Mouse (Mus musculus) forebrain, postnatal 0 days (tissue): Measurements from ENCODE around the gene Trim7. TPM values are rescaled to one million over a fixed set of nuclear protein-coding genes. Genes with fewer than 3 reads are reported as not detected.

Experiments used
- ATAC-seq: fragments of 200-750 bp; cut with Nextera tagmentation; 2 replicates; pipeline ENCODE4 v1.8.0; 2017; ENCODE audit warnings: mild to moderate bottlenecking, moderate library complexity
- DNase-seq: peaks from one replicate; pipeline ENCODE4 v3.0.0-alpha.2; 2015
- H3K27ac ChIP-seq: fragments of 300-500 bp; sonication (generic); 2 replicates; pipeline ENCODE4 v1.5.1; 2014; ENCODE audit warnings: low read depth, mild to moderate bottlenecking, antibody characterized with exemption, low read length, moderate library complexity, mixed read lengths
- H3K27me3 ChIP-seq: fragments of 300-500 bp; sonication (generic); 2 replicates; pipeline ENCODE4 v1.6.1; 2014; ENCODE audit warnings: mild to moderate bottlenecking, low read length, mixed read lengths; ENCODE audit not compliant: insufficient read depth
- H3K36me3 ChIP-seq: fragments of 300-500 bp; sonication (generic); 2 replicates; pipeline ENCODE4 v1.6.1; 2014; ENCODE audit warnings: mild to moderate bottlenecking, moderate library complexity; ENCODE audit not compliant: insufficient read depth
- H3K4me1 ChIP-seq: fragments of 300-500 bp; sonication (generic); 2 replicates; pipeline ENCODE4 v1.6.1; 2014; ENCODE audit warnings: antibody characterized with exemption; ENCODE audit not compliant: insufficient read depth
- H3K4me2 ChIP-seq: fragments of 300-500 bp; sonication (generic); 2 replicates; pipeline ENCODE4 v1.6.1; 2014; ENCODE audit warnings: low read depth, mild to moderate bottlenecking, moderate library complexity
- H3K4me3 ChIP-seq: fragments of 300-500 bp; sonication (generic); 2 replicates; pipeline ENCODE4 v1.5.1; 2014; ENCODE audit warnings: low read depth, low read length, mixed read lengths
- H3K9ac ChIP-seq: fragments of 300-500 bp; sonication (generic); 2 replicates; pipeline ENCODE4 v1.6.1; 2014; ENCODE audit warnings: mild to moderate bottlenecking
- H3K9me3 ChIP-seq: fragments of 300-500 bp; sonication (generic); 2 replicates; pipeline ENCODE4 v1.6.1; 2016; ENCODE audit warnings: low read length
- CTCF ChIP-seq: sonication (generic); IDR thresholded peaks from 2 replicates; pipeline ENCODE4 v1.5.1; 2016; ENCODE audit warnings: antibody characterized with exemption, control low read depth, low read depth
- WGBS: fragments of 180-500 bp; shearing (Covaris S2); extraction: QIAGEN DNeasy Blood & Tissue Kit; methylation state at CpG from one replicate; pipeline ENCODE4 v1.1.7; 2014; 5-methylcytosine and 5-hydroxymethylcytosine counted together
- polyA plus RNA-seq: library from polyadenylated mRNA; unstranded; fragments of >200 nt; fragmentation: Nextera tagmentation; extraction: Ambion mirVana; gene quantifications from 2 replicates; pipeline ENCODE4 v1.2.1, GENCODE M21; 2015
- total RNA-seq: library from RNA; depleted of rRNA; stranded (reverse); fragments of >200 nt; gene quantifications from 2 replicates; pipeline ENCODE4 v1.2.3, GENCODE M21; 2014

The Trim7 gene
- total and polyA plus RNA-seq, 2 experiments from 2014 or later, result 2.5 to 9.5 TPM

DNA sequence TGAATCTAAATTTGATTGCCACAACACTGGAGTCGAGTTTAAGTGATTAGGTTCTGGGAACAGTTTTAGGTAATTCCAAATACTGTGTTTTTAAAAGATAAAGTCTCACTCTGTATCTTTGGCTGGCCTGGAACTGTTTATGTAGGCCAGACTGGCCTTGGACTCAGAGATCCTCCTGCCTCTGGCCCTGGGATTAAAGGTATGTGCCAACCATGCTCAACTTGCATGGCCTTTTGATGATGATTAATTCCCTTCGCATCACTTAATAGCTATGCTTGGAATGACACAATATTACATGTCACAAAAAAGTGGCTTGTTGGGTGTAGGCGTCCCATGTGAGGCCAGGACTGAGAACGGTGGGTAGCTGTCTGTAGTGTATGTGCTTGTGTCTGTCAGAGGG lies 26.2 kb downstream of the Trim7 start:
- H3K4me2 ChIP-seq, result peak overlapping the region; percentile 83; the same call in 1 of the 2 replicates
- H3K9me3 ChIP-seq, result no peaks in the 10 kb centered on the region
- H3K4me3 ChIP-seq, result peak overlapping the region; percentile 71; the same call in 1 of the 2 replicates
- H3K36me3 ChIP-seq, result no peaks in the 10 kb centered on the region
- WGBS, result 61% methylated on average over 4 of the region's 4 CpGs
- H3K27ac ChIP-seq, result no peak overlapping the region
- DNase-seq (no peak), ATAC-seq (no peak)
- peaks cover 4% of the 10 kb centered on the region; the same call in 1 of the 2 replicates for H3K4me1 ChIP-seq
- no peak for TF ChIP-seq CTCF
- peak overlapping the region; percentile 49; the same call in 1 of the 2 replicates for H3K9ac ChIP-seq
- H3K27me3 ChIP-seq, result no peaks in the 10 kb centered on the region; the same call in 1 of the 2 replicates

DNA sequence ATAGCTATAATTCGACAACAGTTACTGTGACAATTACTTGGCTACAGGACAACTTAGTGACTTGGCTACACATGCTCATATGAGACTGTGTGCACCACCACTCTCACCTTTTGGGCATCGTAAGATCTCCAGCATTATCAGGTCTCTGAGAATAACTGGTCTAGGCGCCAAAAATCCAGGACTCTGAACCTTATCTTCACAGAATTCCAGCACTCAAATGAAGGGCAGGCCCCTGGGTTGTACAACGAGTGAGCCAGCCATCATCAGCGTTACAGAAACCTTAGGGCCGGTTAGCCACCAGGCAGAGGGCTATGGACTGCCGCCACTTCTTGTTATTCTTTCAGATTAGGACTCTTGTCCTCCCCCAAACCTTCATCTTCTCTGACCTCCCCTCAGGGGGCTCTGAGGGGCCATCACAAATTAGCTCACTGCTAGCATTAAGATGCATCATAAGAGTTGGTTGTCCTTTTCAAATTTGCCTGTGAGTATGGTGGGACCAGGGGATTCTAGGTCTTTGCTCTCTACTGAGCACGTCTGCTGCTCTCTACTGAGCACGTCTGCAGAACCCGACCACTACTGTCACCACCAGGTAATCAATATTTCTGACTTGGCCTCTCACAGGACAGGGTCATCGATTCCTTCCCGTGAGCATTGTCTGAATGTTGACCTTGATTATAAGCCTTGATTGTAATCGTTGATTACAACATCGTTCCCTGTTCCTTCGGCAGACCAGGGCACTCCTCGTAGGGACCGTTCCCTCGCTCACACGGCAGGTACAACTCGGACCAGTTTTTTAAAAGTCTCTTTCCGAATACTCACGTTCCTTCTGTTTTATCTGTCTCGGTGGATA lies 26.9 kb downstream of the Trim7 start:
- H3K36me3 ChIP-seq, result no peaks in the 10 kb centered on the region
- DNase-seq (no peak), ATAC-seq (no peak; the same call in 1 of the 2 replicates)
- H3K27ac ChIP-seq, result peak overlapping the region; percentile 64
- H3K9me3 ChIP-seq, result no peaks in the 10 kb centered on the region
- H3K4me2 ChIP-seq, result peak overlapping the region; percentile 83
- no peaks in the 10 kb centered on the region; the same call in 1 of the 2 replicates for H3K27me3 ChIP-seq
- peak overlapping the region; percentile 49 for H3K9ac ChIP-seq
- no peak for TF ChIP-seq CTCF
- peaks cover 4% of the 10 kb centered on the region; the same call in 1 of the 2 replicates for H3K4me1 ChIP-seq
- peak overlapping the region; percentile 71 for H3K4me3 ChIP-seq
- 7% methylated on average over 23 of the region's 23 CpGs for WGBS

DNA sequence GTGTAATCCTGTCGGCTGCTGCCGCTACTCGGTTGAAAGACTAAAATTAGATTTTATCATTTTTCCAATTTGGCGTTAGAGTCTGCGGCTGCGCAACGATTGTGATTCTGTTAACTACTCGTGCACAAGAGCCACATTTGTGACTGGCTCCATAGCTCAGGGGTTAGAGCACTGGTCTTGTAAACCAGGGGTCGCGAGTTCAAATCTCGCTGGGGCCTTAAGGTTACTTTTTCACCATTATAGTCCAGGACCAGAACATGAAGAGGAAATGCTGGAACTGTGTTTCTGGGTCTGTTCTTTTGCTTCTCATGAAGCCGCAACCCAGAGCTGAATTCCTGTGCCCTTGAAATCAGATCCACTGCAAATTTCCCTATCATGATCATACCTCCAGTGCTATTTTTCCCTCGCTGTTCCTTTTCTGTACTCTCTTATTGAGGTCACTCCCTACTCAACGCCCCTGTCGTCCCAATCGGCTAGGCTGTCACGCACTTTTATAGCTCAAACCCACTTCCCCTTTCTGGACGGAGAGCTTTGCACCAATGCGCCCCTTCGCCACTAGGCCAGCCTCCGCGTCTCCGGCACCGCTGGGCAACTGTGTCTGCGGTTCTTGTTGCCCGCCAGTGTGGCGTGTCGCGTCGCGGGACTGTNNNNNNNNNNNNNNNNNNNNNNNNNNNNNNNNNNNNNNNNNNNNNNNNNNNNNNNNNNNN lies 27.7 kb downstream of the Trim7 start:
- Histone ChIP-seq H3K4me3 (peak overlapping the region; percentile 71), H3K9ac (peak overlapping the region; percentile 49), H3K4me1 (peaks cover 10% of the 10 kb centered on the region; the same call in 1 of the 2 replicates), H3K27ac (peak overlapping the region; percentile 64; the same call in 1 of the 2 replicates), H3K9me3 (no peaks in the 10 kb centered on the region), H3K27me3 (no peaks in the 10 kb centered on the region; the same call in 1 of the 2 replicates), H3K36me3 (no peaks in the 10 kb centered on the region), H3K4me2 (peak overlapping the region; percentile 83)
- TF ChIP-seq CTCF, result peak; percentile 39
- ATAC-seq (peak; percentile 50), DNase-seq (peak; percentile 95)
- under 1% methylated on average over 31 of the region's 31 CpGs for WGBS

DNA sequence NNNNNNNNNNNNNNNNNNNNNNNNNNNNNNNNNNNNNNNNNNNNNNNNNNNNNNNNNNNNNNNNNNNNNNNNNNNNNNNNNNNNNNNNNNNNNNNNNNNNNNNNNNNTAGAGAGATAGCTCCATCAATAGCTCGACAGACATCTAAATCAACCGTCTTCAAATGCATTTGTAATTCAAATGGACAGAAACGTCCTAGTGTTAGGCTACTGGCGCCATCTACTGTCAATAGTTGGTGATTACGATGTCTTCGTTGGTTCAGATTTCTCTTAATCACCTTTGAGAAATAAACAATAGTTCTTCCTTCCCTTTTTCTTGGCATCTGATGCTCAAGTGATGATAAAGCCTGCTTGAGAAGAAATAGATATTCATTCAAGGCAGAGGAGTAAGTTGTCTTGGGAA lies 33.1 kb downstream of the Trim7 start:
- H3K4me2 ChIP-seq, result peak overlapping the region; percentile 83
- DNase-seq (peak; percentile 85), ATAC-seq (no peak)
- peak overlapping the region; percentile 50 for H3K4me3 ChIP-seq
- H3K4me1 ChIP-seq, result 0 out of 2 replicates have a peak, but pooled peaks cover 6% of the 10 kb centered on the region
- TF ChIP-seq CTCF, result peak; percentile 89
- H3K27me3 ChIP-seq, result no peaks in the 10 kb centered on the region
- peak overlapping the region; percentile 2; the same call in 1 of the 2 replicates for H3K9ac ChIP-seq
- no peaks in the 10 kb centered on the region for H3K36me3 ChIP-seq
- WGBS, result 0% methylated on average over 6 of the region's 6 CpGs
- no peaks in the 10 kb centered on the region for H3K9me3 ChIP-seq
- no peak overlapping the region for H3K27ac ChIP-seq

DNA sequence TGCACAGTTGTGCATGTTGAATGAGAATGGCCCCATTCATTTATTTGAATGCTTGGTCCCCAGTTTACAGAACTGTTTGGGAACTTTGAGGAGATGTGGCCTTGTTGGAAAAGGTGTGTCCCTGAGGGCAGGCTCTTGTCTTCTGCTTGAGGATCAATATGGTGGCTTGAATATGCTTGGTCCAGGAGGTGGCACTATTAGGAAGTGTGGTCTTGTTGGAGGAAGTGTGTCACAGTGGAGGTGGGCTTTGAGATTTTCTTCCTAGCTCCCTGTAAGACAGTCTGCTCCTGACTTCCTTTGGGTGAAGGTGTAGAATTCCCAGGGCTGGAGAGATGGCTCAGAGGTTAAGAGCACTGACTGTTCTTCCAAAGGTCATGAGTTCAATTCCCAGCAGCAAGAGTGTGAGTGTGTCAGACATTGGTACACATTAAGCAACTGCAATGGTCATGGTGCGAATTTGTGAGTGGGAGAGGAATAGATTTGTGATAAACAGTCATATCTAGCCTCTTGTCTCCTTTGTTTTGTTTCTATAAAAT lies 36.9 kb downstream of the Trim7 start:
- no peak overlapping the region for H3K27ac ChIP-seq
- no peaks in the 10 kb centered on the region for H3K27me3 ChIP-seq
- no peak for DNase-seq
- TF ChIP-seq CTCF, result no peak
- no peak overlapping the region for H3K4me2 ChIP-seq
- ATAC-seq, result no peak
- no peaks in the 10 kb centered on the region for H3K36me3 ChIP-seq
- H3K4me1 ChIP-seq, result 0 out of 2 replicates have a peak, but pooled peaks cover 6% of the 10 kb centered on the region
- WGBS, result 80% methylated on average over 1 of the region's 1 CpGs
- H3K9ac ChIP-seq, result no peak overlapping the region
- H3K9me3 ChIP-seq, result no peaks in the 10 kb centered on the region
- H3K4me3 ChIP-seq, result no peak overlapping the region

DNA sequence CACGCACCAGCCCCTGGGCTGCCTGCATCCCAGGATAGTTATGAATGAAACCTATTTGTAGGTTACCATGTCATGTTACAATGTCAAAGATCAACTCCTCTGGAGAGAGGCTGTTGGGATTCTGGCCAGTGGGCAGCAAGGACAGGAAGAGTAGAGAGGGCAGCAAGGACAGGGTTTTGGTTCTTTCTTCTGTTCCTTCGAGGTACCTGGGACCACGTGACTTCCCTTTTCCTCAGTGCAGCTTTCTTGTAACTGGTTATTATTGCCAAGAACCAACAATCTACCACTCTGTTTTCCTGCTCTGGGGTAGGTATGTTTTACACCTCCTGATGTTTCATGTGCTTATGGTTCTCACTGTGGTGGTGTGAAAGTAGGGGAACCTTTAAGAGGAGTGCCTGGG lies 37.9 kb downstream of the Trim7 start:
- WGBS, result 85% methylated on average over 3 of the region's 3 CpGs
- ATAC-seq, result no peak
- H3K27ac ChIP-seq, result no peak overlapping the region

More for the DNA sequence above, 37.9 kb downstream of the Trim7 start:
- TF ChIP-seq CTCF, result no peak
- H3K4me3 ChIP-seq, result no peak overlapping the region
- no peak overlapping the region for H3K4me2 ChIP-seq
- H3K36me3 ChIP-seq, result no peaks in the 10 kb centered on the region
- H3K27me3 ChIP-seq, result no peaks in the 10 kb centered on the region
- H3K4me1 ChIP-seq, result no peaks in the 10 kb centered on the region
- H3K9ac ChIP-seq, result no peak overlapping the region
- DNase-seq, result no peak
- no peaks in the 10 kb centered on the region for H3K9me3 ChIP-seq
